Mouse (Mus musculus) small intestine, adult 2 months (tissue): Measurements from ENCODE around the gene Mxi1. TPM values are rescaled to one million over a fixed set of nuclear protein-coding genes. Genes with fewer than 3 reads are reported as not detected.
A peak's percentile ranks its signal among the peaks of the same experiment; 100 is the strongest.

ENCODE experiments used
- H3K27ac ChIP-seq: fragments of 200-500 bp; 2 replicates; pipeline ENCODE4 v1.5.1; 2012; ENCODE audit warnings: low read depth, low read length, control low read depth, inconsistent platforms; ENCODE audit not compliant: insufficient read depth
- H3K27me3 ChIP-seq: fragments of 200-500 bp; 2 replicates; pipeline ENCODE4 v1.6.1; 2012; ENCODE audit warnings: mild to moderate bottlenecking, moderate library complexity, low read length, inconsistent platforms; ENCODE audit not compliant: control insufficient read depth, insufficient read depth
- H3K36me3 ChIP-seq: fragments of 200-500 bp; 2 replicates; pipeline ENCODE4 v1.6.1; 2012; ENCODE audit warnings: mild to moderate bottlenecking, low read length, control low read depth, inconsistent platforms; ENCODE audit not compliant: control insufficient read depth, insufficient read depth
- H3K4me1 ChIP-seq: fragments of 200-500 bp; 2 replicates; pipeline ENCODE4 v1.6.1; 2012; ENCODE audit warnings: low read length, inconsistent platforms, mixed read lengths; ENCODE audit not compliant: control insufficient read depth, insufficient read depth, insufficient read length
- H3K4me3 ChIP-seq: fragments of 200-500 bp; 2 replicates; pipeline ENCODE4 v1.5.1; 2012; ENCODE audit warnings: low read depth, mild to moderate bottlenecking, control low read depth, inconsistent platforms, low read length, moderate library complexity
- CTCF ChIP-seq: fragments of 200-500 bp; IDR thresholded peaks from 2 replicates; pipeline ENCODE4 v1.5.1; 2012; ENCODE audit warnings: low read depth, mild to moderate bottlenecking, control low read depth, inconsistent platforms, low read length, moderate library complexity, mixed read lengths; ENCODE audit not compliant: insufficient replicate concordance, insufficient read length; ENCODE audit errors: extremely low read depth
- POLR2A ChIP-seq: fragments of 200-500 bp; IDR thresholded peaks from 2 replicates; pipeline ENCODE4 v1.6.1; 2012; ENCODE audit warnings: low read depth, mild to moderate bottlenecking, control low read depth, inconsistent platforms, low read length, moderate library complexity
- WGBS: fragments of 180-500 bp; shearing (Covaris S2); methylation state at CpG from one replicate; pipeline ENCODE4 v1.1.7; 2018; 5-methylcytosine and 5-hydroxymethylcytosine counted together
- polyA plus RNA-seq: library from polyadenylated mRNA; depleted of rRNA; stranded (reverse); fragments of >200 nt; gene quantifications from 2 replicates; pipeline ENCODE4 v1.2.3, GENCODE M21; 2012

Gene Mxi1
- polyA plus RNA-seq, 1 experiment = 66.0 TPM

- no peaks in the 10 kb centered on the region for H3K27me3 ChIP-seq
- WGBS = 88% methylated on average over 10 of the region's 10 CpGs
- H3K27ac ChIP-seq = no peak overlapping the region
- no peak overlapping the region for H3K4me3 ChIP-seq
- no peak for TF ChIP-seq POLR2A
- no peak for TF ChIP-seq CTCF
- H3K36me3 ChIP-seq = peaks cover 61% of the 10 kb centered on the region
- no peaks in the 10 kb centered on the region for H3K4me1 ChIP-seq
These were observed 68.1 kb downstream of the Mxi1 start for GRCm38 (mm10) chr19:53378421-53378820.

GRCm38 (mm10) chr19:53383336-53383735, 73.0 kb downstream of the Mxi1 start:
- Histone ChIP-seq H3K27me3 (no peaks in the 10 kb centered on the region), H3K4me1 (no peaks in the 10 kb centered on the region), H3K27ac (no peak overlapping the region), H3K4me3 (no peak overlapping the region), H3K36me3 (peaks cover 63% of the 10 kb centered on the region)
- no peak for TF ChIP-seq CTCF
- no peak for TF ChIP-seq POLR2A
- 95% methylated on average over 15 of the region's 15 CpGs for WGBS

GRCm38 (mm10) chr19:53389417-53389816, 79.1 kb downstream of the Mxi1 start:
- Histone ChIP-seq H3K4me3 (peak overlapping the region; percentile 98), H3K4me1 (peaks cover 7% of the 10 kb centered on the region; the same call in 1 of the 2 replicates), H3K27ac (no peak overlapping the region), H3K36me3 (peaks cover 25% of the 10 kb centered on the region), H3K27me3 (no peaks in the 10 kb centered on the region)
- WGBS = 8% methylated on average over 6 of the region's 6 CpGs
- no peak for TF ChIP-seq CTCF

GRCm38 (mm10) chr19:53389851-53390431, 79.6 kb downstream of the Mxi1 start:
- WGBS = under 1% methylated on average over 59 of the region's 59 CpGs
- H3K4me3 ChIP-seq = peak overlapping the region; percentile 98
- no peaks in the 10 kb centered on the region for H3K27me3 ChIP-seq
- H3K4me1 ChIP-seq = peaks cover 7% of the 10 kb centered on the region; the same call in 1 of the 2 replicates
- TF ChIP-seq CTCF (no peak), POLR2A (no peak)
- peak overlapping the region; percentile 88 for H3K27ac ChIP-seq
- peaks cover 25% of the 10 kb centered on the region for H3K36me3 ChIP-seq

- peak within 1 kb of the TSS; percentile 88 for H3K27ac ChIP-seq
- TF ChIP-seq POLR2A (peak; percentile 67), CTCF (no peak)
- no peaks in the 10 kb centered on the region for H3K27me3 ChIP-seq
- peaks cover 23% of the 10 kb centered on the region for H3K36me3 ChIP-seq
- H3K4me1 ChIP-seq = peaks cover 7% of the 10 kb centered on the region; the same call in 1 of the 2 replicates
- WGBS = under 1% methylated on average over 48 of the region's 48 CpGs
- peak within 1 kb of the TSS; percentile 98 for H3K4me3 ChIP-seq
These were observed 80.2 kb downstream of the Mxi1 start, which contains the start of gene Smndc1 for GRCm38 (mm10) chr19:53390495-53391007. Gene Smndc1, minus strand, starts transcription at chr19:53390578.

GRCm38 (mm10) chr19:53391386-53391785, 81.1 kb downstream of the Mxi1 start:
- peak overlapping the region; percentile 39 for H3K4me3 ChIP-seq
- H3K4me1 ChIP-seq = peaks cover 7% of the 10 kb centered on the region; the same call in 1 of the 2 replicates
- H3K27me3 ChIP-seq = no peaks in the 10 kb centered on the region
- H3K27ac ChIP-seq = peak overlapping the region; percentile 76
- WGBS = 27% methylated on average over 8 of the region's 8 CpGs
- no peak for TF ChIP-seq POLR2A
- no peak for TF ChIP-seq CTCF
- H3K36me3 ChIP-seq = peaks cover 17% of the 10 kb centered on the region

- no peaks in the 10 kb centered on the region for H3K27me3 ChIP-seq
- TF ChIP-seq CTCF (no peak), POLR2A (no peak)
- no peak overlapping the region for H3K27ac ChIP-seq
- peaks cover 7% of the 10 kb centered on the region; the same call in 1 of the 2 replicates for H3K4me1 ChIP-seq
- whole genome bisulfite sequencing = 80% methylated on average over 5 of the region's 5 CpGs
- H3K36me3 ChIP-seq = peaks cover 16% of the 10 kb centered on the region
- H3K4me3 ChIP-seq = no peak overlapping the region
These were observed 81.5 kb downstream of the Mxi1 start for GRCm38 (mm10) chr19:53391787-53392186.
